In the genomic region with DNA sequence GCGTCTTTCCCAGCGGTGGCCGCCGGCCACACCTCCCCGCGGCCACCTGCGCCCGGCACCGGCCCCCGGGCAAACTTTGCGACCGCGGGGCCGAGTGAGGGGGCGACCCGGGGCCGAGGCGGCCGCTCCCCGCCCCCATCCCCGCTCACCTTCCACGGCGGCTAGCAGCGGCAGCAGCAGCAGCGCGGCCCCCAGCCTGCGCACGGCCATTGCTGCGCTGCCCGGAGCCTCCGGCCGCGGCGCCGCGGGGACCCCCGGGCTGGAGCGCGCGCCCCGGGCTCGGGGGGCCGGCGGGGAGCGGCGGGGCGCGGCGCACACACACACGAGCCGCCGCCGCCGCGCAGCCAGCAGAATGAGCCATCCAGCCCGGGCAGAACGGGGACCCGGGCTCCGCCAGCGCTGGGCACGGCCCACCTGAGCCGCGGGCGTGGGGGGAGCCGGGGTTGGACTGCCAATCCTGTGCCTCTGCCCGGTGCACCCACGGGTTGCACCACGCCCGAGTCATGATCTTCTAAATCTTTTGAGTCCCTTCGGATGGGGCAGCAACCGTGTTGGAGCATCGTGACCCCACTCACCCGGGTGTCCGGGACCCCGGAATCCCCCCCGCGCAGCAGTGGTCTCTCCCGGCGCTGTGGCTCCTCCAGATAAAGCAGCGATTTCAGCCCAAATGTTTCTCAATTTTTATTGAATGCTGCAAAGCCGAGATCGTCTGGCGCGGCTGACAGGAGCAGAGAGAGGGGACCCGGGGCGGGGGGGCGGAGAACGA, we compare ENCODE assay signal across 9 mouse cellular contexts. TPM values are rescaled to one million over a fixed set of nuclear protein-coding genes. Genes with fewer than 3 reads are reported as not detected.
DNase-seq lines count a peak whose midpoint lies in the region; ATAC-seq and TF ChIP-seq lines count a peak whose summit lies in the region.
"Had no signal": no experiment of that assay in that cellular context is flagged by ENCODE, and none has a peak within 500 bp of the region (broad histone marks: within the 10 kb centered on the region; RNA-seq: fewer than 3 reads in every experiment).

A gene (minus strand): TSS at position 368 of the 766 bp plus-strand sequence.

- H3K27ac ChIP-seq in embryonic facial prominence, embryonic 10.5 days (replicated peaks), result peak within 1 kb of the TSS; percentile 98
- H3K27ac ChIP-seq in intestine, postnatal 0 days (ENCODE audit: low read depth, low read length), result peak within 1 kb of the TSS; percentile 70; the same call in 1 of the 2 replicates
- peak within 1 kb of the TSS; percentile 100 for H3K27ac ChIP-seq in midbrain, embryonic 10.5 days (replicated peaks)

- H3K4me1 ChIP-seq in embryonic facial prominence, embryonic 10.5 days, result peaks cover 86% of the 10 kb centered on the region
- no peaks in the 10 kb centered on the region; the same call in 1 of the 2 replicates for H3K4me1 ChIP-seq in intestine, postnatal 0 days (replicated peaks; ENCODE audit: control insufficient read depth, insufficient read depth, low read length)
- H3K4me1 ChIP-seq in midbrain, embryonic 10.5 days, result peaks cover 93% of the 10 kb centered on the region

- H3K4me3 ChIP-seq in embryonic facial prominence, embryonic 10.5 days, result peak within 1 kb of the TSS; percentile 91
- peak within 1 kb of the TSS; percentile 73 for H3K4me3 ChIP-seq in intestine, postnatal 0 days (ENCODE audit: low read depth, low read length)
- H3K4me3 ChIP-seq in midbrain, embryonic 10.5 days, result peak within 1 kb of the TSS; percentile 99

- intact Hi-C loops in left cerebral cortex, postnatal 25 days (cut with DNase I), result loop anchor here (2.0 kb wide), 1 partner anchor 43 kb away; no protein-coding TSS in a partner anchor

- H3K4me2 ChIP-seq in intestine, postnatal 0 days (replicated peaks; ENCODE audit: low read depth), result peak within 1 kb of the TSS; percentile 98

- WGBS in embryonic facial prominence, embryonic 10.5 days, result under 1% methylated on average over 87 of the region's 88 CpGs
- WGBS in intestine, postnatal 0 days, result under 1% methylated on average over 69 of the region's 88 CpGs
- under 1% methylated on average over 80 of the region's 88 CpGs for WGBS in midbrain, embryonic 10.5 days

- peak within 1 kb of the TSS; percentile 65 for H3K9ac ChIP-seq in intestine, postnatal 0 days (ENCODE audit: low read depth, low read length)

- no peak for TF ChIP-seq CTCF in intestine, postnatal 0 days (IDR thresholded peaks at IDR 0.05; ENCODE audit: low read depth)

- peak; percentile 71 for ATAC-seq in intestine, postnatal 0 days
- ATAC-seq in monocyte, adult 5-6 weeks (replicated peaks; ENCODE audit: insufficient number of reproducible peaks, low FRiP score, low TSS enrichment, poor library complexity, severe bottlenecking), result no peak

- peaks cover 86% of the 10 kb centered on the region for H3K27me3 ChIP-seq in embryonic facial prominence, embryonic 10.5 days (replicated peaks; ENCODE audit: low read depth, poor library complexity, severe bottlenecking)
- H3K27me3 ChIP-seq in intestine, postnatal 0 days (replicated peaks; ENCODE audit: control insufficient read depth, insufficient read depth, low read length), result no peaks in the 10 kb centered on the region
- peaks cover 29% of the 10 kb centered on the region for H3K27me3 ChIP-seq in midbrain, embryonic 10.5 days (ENCODE audit: low read depth, poor library complexity, severe bottlenecking)

- no peaks in the 10 kb centered on the region for H3K9me3 ChIP-seq in embryonic facial prominence, embryonic 10.5 days
- H3K9me3 ChIP-seq in intestine, postnatal 0 days (ENCODE audit: control insufficient read depth), result no peaks in the 10 kb centered on the region
- H3K9me3 ChIP-seq in midbrain, embryonic 10.5 days (replicated peaks), result no peaks in the 10 kb centered on the region

- no peaks in the 10 kb centered on the region for H3K36me3 ChIP-seq in embryonic facial prominence, embryonic 10.5 days (replicated peaks)
- no peaks in the 10 kb centered on the region for H3K36me3 ChIP-seq in intestine, postnatal 0 days (ENCODE audit: control insufficient read depth, insufficient read depth)
- peaks cover 9% of the 10 kb centered on the region; the same call in 1 of the 2 replicates for H3K36me3 ChIP-seq in midbrain, embryonic 10.5 days

- DNase-seq in adrenal gland, postnatal 14 days, result peak; percentile 87
- DNase-seq in embryonic facial prominence, embryonic 10.5 days (ENCODE audit: low spot score), result peak; percentile 87
- peak; percentile 95 for DNase-seq in heart, adult 11 months
- DNase-seq in left cerebral cortex, postnatal 25 days (ENCODE audit: low spot score in 2 of 2), result peak; percentile 78 to 79
- peak; percentile 90 for DNase-seq in midbrain, embryonic 10.5 days (ENCODE audit: low spot score)
- peak; percentile 84 for DNase-seq in right cerebral cortex, postnatal 4 days

RNA-seq across cellular contexts. Expression of the gene that starts here (rescaled TPM):
- total RNA-seq in adrenal gland, postnatal 14 days (2021), result 10.3 and 11.3 TPM in 2 replicates
- 10.7 and 12.4 TPM in 2 replicates for polyA plus RNA-seq in embryonic facial prominence, embryonic 10.5 days (2016; fragmentation: Nextera tagmentation; extraction: Ambion mirVana)
- polyA plus RNA-seq in intestine, postnatal 0 days (2015; fragmentation: Nextera tagmentation; extraction: Ambion mirVana), result 5.7 TPM in 2 replicates
- 10 to 100 TPM; 15.2 to 21.4 TPM for total RNA-seq in left cerebral cortex, postnatal 25 days (2021)
- 15.6 and 20.9 TPM in 2 replicates for polyA plus RNA-seq in midbrain, embryonic 10.5 days (2016; fragmentation: Nextera tagmentation; extraction: Ambion mirVana)
- total RNA-seq in monocyte, adult 5-6 weeks (2017), result 0.10 TPM in 1 of 3 replicates, not detected in the others
- total RNA-seq: neutrophil, adult 5-6 weeks had no signal

Comparison
In these comparisons a context has a peak if more than half of its experiments do, and no peak if none do; other contexts are left out.
1. RNA of the gene that starts here (total RNA-seq): 15.2 to 21.4 TPM in left cerebral cortex, postnatal 25 days and 10.3 to 11.3 TPM in adrenal gland, postnatal 14 days; 0.10 TPM in monocyte, adult 5-6 weeks; every median in the first group is over 10 times any median in the second.
2. Peak in every context shown above with its lines, with median percentiles within 50 percentile points of each other: DNase-seq, H3K27ac ChIP-seq and H3K4me3 ChIP-seq.